Mouse (Mus musculus): ENCODE measurements around the gene Rpp25. TPM values are rescaled to one million over a fixed set of nuclear protein-coding genes. Genes with fewer than 3 reads are reported as not detected.

The Rpp25 gene
- polyA plus RNA-seq, 1 experiment from 2014 or later, result 17.0 TPM

GRCm38 (mm10) chr9:57522114-57522860 is 18.5 kb downstream of the Rpp25 start:
- H3K4me3 ChIP-seq, result peak overlapping the region; percentile 97
- 41% methylated on average over 7 of the region's 7 CpGs for WGBS
- no peaks in the 10 kb centered on the region for H3K36me3 ChIP-seq
- no peaks in the 10 kb centered on the region for H3K9me3 ChIP-seq
- no peak overlapping the region; the same call in 1 of the 2 replicates for H3K27ac ChIP-seq (replicated peaks)
- ATAC-seq (ENCODE audit: low FRiP score, low read depth), result no peak
- H3K27me3 ChIP-seq, result no peaks in the 10 kb centered on the region
- peaks cover 28% of the 10 kb centered on the region for H3K4me1 ChIP-seq
- peak overlapping the region; percentile 80 for H3K4me2 ChIP-seq (replicated peaks)
- peak overlapping the region; percentile 96 for H3K9ac ChIP-seq (replicated peaks)

- Histone ChIP-seq H3K27ac (replicated peaks) (no peak overlapping the region), H3K36me3 (no peaks in the 10 kb centered on the region), H3K27me3 (no peaks in the 10 kb centered on the region), H3K4me3 (peak overlapping the region; percentile 97), H3K9ac (replicated peaks) (peak overlapping the region; percentile 96), H3K4me2 (replicated peaks) (peak overlapping the region; percentile 80), H3K4me1 (peaks cover 28% of the 10 kb centered on the region), H3K9me3 (no peaks in the 10 kb centered on the region)
- no peak for ATAC-seq (ENCODE audit: low FRiP score, low read depth)
- WGBS, result 83% methylated on average over 4 of the region's 4 CpGs
These were observed 19.0 kb downstream of the Rpp25 start for GRCm38 (mm10) chr9:57522861-57523246.

- no peaks in the 10 kb centered on the region for H3K9me3 ChIP-seq
- H3K27ac ChIP-seq (replicated peaks), result no peak overlapping the region
- 95% methylated on average over 1 of the region's 1 CpGs for WGBS
- H3K9ac ChIP-seq (replicated peaks), result no peak overlapping the region
- no peaks in the 10 kb centered on the region for H3K27me3 ChIP-seq
- H3K4me1 ChIP-seq, result peaks cover 28% of the 10 kb centered on the region
- no peak overlapping the region for H3K4me2 ChIP-seq (replicated peaks)
- H3K4me3 ChIP-seq, result no peak overlapping the region
- no peaks in the 10 kb centered on the region for H3K36me3 ChIP-seq
- ATAC-seq (ENCODE audit: low FRiP score, low read depth), result no peak
These were observed 19.9 kb downstream of the Rpp25 start for GRCm38 (mm10) chr9:57523754-57524153.

GRCm38 (mm10) chr9:57524439-57524838 is 20.6 kb downstream of the Rpp25 start:
- Histone ChIP-seq H3K9me3 (no peaks in the 10 kb centered on the region), H3K4me2 (replicated peaks) (no peak overlapping the region)
- ATAC-seq (ENCODE audit: low FRiP score, low read depth), result no peak

GRCm38 (mm10) chr9:57525516-57525915 is 21.7 kb downstream of the Rpp25 start:
- H3K27me3 ChIP-seq, result no peaks in the 10 kb centered on the region
- no peak overlapping the region for H3K4me3 ChIP-seq
- WGBS, result 84% methylated on average over 2 of the region's 2 CpGs
- no peaks in the 10 kb centered on the region; the same call in 1 of the 2 replicates for H3K36me3 ChIP-seq
- H3K9me3 ChIP-seq, result no peaks in the 10 kb centered on the region
- no peak overlapping the region for H3K9ac ChIP-seq (replicated peaks)
- peaks cover 26% of the 10 kb centered on the region for H3K4me1 ChIP-seq
- no peak for ATAC-seq (ENCODE audit: low FRiP score, low read depth)
- no peak overlapping the region for H3K27ac ChIP-seq (replicated peaks)
- no peak overlapping the region for H3K4me2 ChIP-seq (replicated peaks)

More at GRCm38 (mm10) chr9:57524439-57524838, 20.6 kb downstream of the Rpp25 start:
- H3K4me1 ChIP-seq, result peaks cover 28% of the 10 kb centered on the region
- 0 out of 2 replicates have a peak overlapping the region, but pooled peaks have one; percentile 20 for H3K9ac ChIP-seq (replicated peaks)
- no peaks in the 10 kb centered on the region for H3K36me3 ChIP-seq
- H3K4me3 ChIP-seq, result no peak overlapping the region
- no peak overlapping the region for H3K27ac ChIP-seq (replicated peaks)
- H3K27me3 ChIP-seq, result no peaks in the 10 kb centered on the region

GRCm38 (mm10) chr9:57526435-57526834 is 22.6 kb downstream of the Rpp25 start:
- Histone ChIP-seq H3K36me3 (peaks cover 6% of the 10 kb centered on the region), H3K4me3 (no peak overlapping the region), H3K27ac (replicated peaks) (no peak overlapping the region), H3K9ac (replicated peaks) (no peak overlapping the region), H3K4me2 (replicated peaks) (no peak overlapping the region), H3K27me3 (no peaks in the 10 kb centered on the region), H3K9me3 (no peaks in the 10 kb centered on the region), H3K4me1 (peaks cover 24% of the 10 kb centered on the region)
- ATAC-seq (ENCODE audit: low FRiP score, low read depth), result no peak

- Histone ChIP-seq H3K27ac (replicated peaks) (no peak overlapping the region), H3K27me3 (no peaks in the 10 kb centered on the region), H3K36me3 (peaks cover 37% of the 10 kb centered on the region), H3K4me1 (peaks cover 6% of the 10 kb centered on the region), H3K9me3 (no peaks in the 10 kb centered on the region), H3K4me2 (replicated peaks) (no peak overlapping the region), H3K9ac (replicated peaks) (no peak overlapping the region), H3K4me3 (no peak overlapping the region)
- WGBS, result 90% methylated on average over 1 of the region's 1 CpGs
- ATAC-seq (ENCODE audit: low FRiP score, low read depth), result no peak
These were observed 28.1 kb downstream of the Rpp25 start for GRCm38 (mm10) chr9:57531946-57532345.

- H3K27me3 ChIP-seq, result no peaks in the 10 kb centered on the region
- H3K27ac ChIP-seq (replicated peaks), result no peak overlapping the region
- peaks cover 45% of the 10 kb centered on the region for H3K36me3 ChIP-seq
- H3K4me1 ChIP-seq, result peaks cover 22% of the 10 kb centered on the region
- no peaks in the 10 kb centered on the region for H3K9me3 ChIP-seq
- peak overlapping the region; percentile 86; the same call in 1 of the 2 replicates for H3K9ac ChIP-seq (replicated peaks)
- peak overlapping the region; percentile 88 for H3K4me2 ChIP-seq (replicated peaks)
- 0 out of 2 replicates have a peak overlapping the region, but pooled peaks have one; percentile 83 for H3K4me3 ChIP-seq
- WGBS, result 88% methylated on average over 5 of the region's 5 CpGs
- no peak for ATAC-seq (ENCODE audit: low FRiP score, low read depth)
These were observed 32.5 kb downstream of the Rpp25 start for GRCm38 (mm10) chr9:57536362-57536761.

GRCm38 (mm10) chr9:57537044-57537727 is 33.4 kb downstream of the Rpp25 start, which contains the start of gene Fam219b:
Gene Fam219b (plus strand): TSS chr9:57537528.
- Histone ChIP-seq H3K9ac (replicated peaks) (peak within 1 kb of the TSS; percentile 86), H3K27ac (replicated peaks) (peak within 1 kb of the TSS; percentile 86), H3K4me2 (replicated peaks) (peak within 1 kb of the TSS; percentile 88), H3K4me3 (peak within 1 kb of the TSS; percentile 83), H3K9me3 (no peaks in the 10 kb centered on the region), H3K4me1 (peaks cover 22% of the 10 kb centered on the region), H3K36me3 (peaks cover 41% of the 10 kb centered on the region), H3K27me3 (no peaks in the 10 kb centered on the region)
- peak; percentile 89 for ATAC-seq (ENCODE audit: low FRiP score, low read depth)
- 3% methylated on average over 44 of the region's 45 CpGs for WGBS

GRCm38 (mm10) chr9:57537728-57538181 is 33.9 kb downstream of the Rpp25 start:
- under 1% methylated on average over 24 of the region's 24 CpGs for WGBS
- Histone ChIP-seq H3K4me3 (peak overlapping the region; percentile 83), H3K36me3 (peaks cover 41% of the 10 kb centered on the region), H3K4me2 (replicated peaks) (peak overlapping the region; percentile 88), H3K9ac (replicated peaks) (peak overlapping the region; percentile 86), H3K27ac (replicated peaks) (peak overlapping the region; percentile 86), H3K4me1 (peaks cover 22% of the 10 kb centered on the region), H3K9me3 (no peaks in the 10 kb centered on the region), H3K27me3 (no peaks in the 10 kb centered on the region)
- peak; percentile 76 for ATAC-seq (ENCODE audit: low FRiP score, low read depth)

- Histone ChIP-seq H3K27me3 (no peaks in the 10 kb centered on the region), H3K4me2 (replicated peaks) (no peak overlapping the region), H3K36me3 (peaks cover 44% of the 10 kb centered on the region), H3K9me3 (no peaks in the 10 kb centered on the region), H3K9ac (replicated peaks) (no peak overlapping the region), H3K4me1 (peaks cover 22% of the 10 kb centered on the region), H3K4me3 (no peak overlapping the region), H3K27ac (replicated peaks) (no peak overlapping the region)
- no peak for ATAC-seq (ENCODE audit: low FRiP score, low read depth)
- 94% methylated on average over 2 of the region's 2 CpGs for WGBS
These were observed 35.7 kb downstream of the Rpp25 start for GRCm38 (mm10) chr9:57539550-57539949.

- Histone ChIP-seq H3K9ac (replicated peaks) (no peak overlapping the region), H3K27me3 (no peaks in the 10 kb centered on the region), H3K27ac (replicated peaks) (no peak overlapping the region), H3K36me3 (peaks cover 57% of the 10 kb centered on the region), H3K4me1 (peaks cover 22% of the 10 kb centered on the region), H3K9me3 (no peaks in the 10 kb centered on the region), H3K4me3 (no peak overlapping the region), H3K4me2 (replicated peaks) (no peak overlapping the region)
- no peak for ATAC-seq (ENCODE audit: low FRiP score, low read depth)
- WGBS, result 28% methylated on average over 1 of the region's 1 CpGs
These were observed 37.5 kb downstream of the Rpp25 start for GRCm38 (mm10) chr9:57541312-57541711.

Data from midbrain, embryonic 12.5 days (tissue).